Mouse (Mus musculus) liver, postnatal 0 days (tissue): ENCODE results near the gene Gm12355. TPM values are rescaled to one million over a fixed set of nuclear protein-coding genes. Genes with fewer than 3 reads are reported as not detected.

Source experiments
- ATAC-seq: fragments of 200-750 bp; cut with Nextera tagmentation; 2 replicates; pipeline ENCODE4 v1.8.0; 2017; ENCODE audit warnings: mild to moderate bottlenecking, moderate library complexity
- DNase-seq: peaks from one replicate; pipeline ENCODE4 v3.0.0-alpha.2; 2016
- H3K27ac ChIP-seq: fragments of 300-500 bp; sonication (generic); 2 replicates; pipeline ENCODE4 v1.5.1; 2014; ENCODE audit warnings: antibody characterized with exemption, moderate library complexity, mild to moderate bottlenecking, low read depth
- H3K27me3 ChIP-seq: fragments of 300-500 bp; sonication (generic); 2 replicates; pipeline ENCODE4 v1.6.1; 2014; ENCODE audit warnings: low read length, control low read depth, mixed read lengths; ENCODE audit not compliant: insufficient read depth
- H3K36me3 ChIP-seq: fragments of 300-500 bp; sonication (generic); replicated peaks from 2 replicates; pipeline ENCODE4 v1.6.1; 2014; ENCODE audit warnings: mild to moderate bottlenecking, control low read depth, low read length, moderate library complexity, mixed read lengths; ENCODE audit not compliant: insufficient read depth
- H3K4me1 ChIP-seq: fragments of 300-500 bp; sonication (generic); 2 replicates; pipeline ENCODE4 v1.6.1; 2014; ENCODE audit warnings: antibody characterized with exemption, mild to moderate bottlenecking, control low read depth; ENCODE audit not compliant: insufficient read depth
- H3K4me2 ChIP-seq: fragments of 300-500 bp; sonication (generic); 2 replicates; pipeline ENCODE4 v1.6.1; 2014; ENCODE audit warnings: low read depth, mild to moderate bottlenecking, low read length, moderate library complexity, mixed read lengths
- H3K4me3 ChIP-seq: fragments of 300-500 bp; sonication (generic); 2 replicates; pipeline ENCODE4 v1.5.1; 2014; ENCODE audit warnings: low read depth, low read length
- H3K9ac ChIP-seq: fragments of 300-500 bp; sonication (generic); replicated peaks from 2 replicates; pipeline ENCODE4 v1.6.1; 2014; ENCODE audit warnings: mild to moderate bottlenecking, moderate library complexity
- H3K9me3 ChIP-seq: fragments of 300-500 bp; sonication (generic); 2 replicates; pipeline ENCODE4 v1.6.1; 2016; ENCODE audit warnings: mild to moderate bottlenecking, control low read depth, low read length, mixed read lengths
- CTCF ChIP-seq: sonication (generic); IDR thresholded peaks from 2 replicates; pipeline ENCODE4 v1.5.1; 2016; ENCODE audit warnings: antibody characterized with exemption, low read depth
- EP300 ChIP-seq: IDR thresholded peaks from 2 replicates; pipeline ENCODE4 v1.6.1; 2016; ENCODE audit warnings: antibody characterized with exemption, low read depth, mild to moderate bottlenecking
- WGBS: fragments of 180-500 bp; shearing (Covaris S2); extraction: QIAGEN DNeasy Blood & Tissue Kit; methylation state at CpG from one replicate; pipeline ENCODE4 v1.1.7; 2014; ENCODE audit not compliant: insufficient replicate concordance; 5-methylcytosine and 5-hydroxymethylcytosine counted together
- polyA plus RNA-seq: library from polyadenylated mRNA; unstranded; fragments of >200 nt; fragmentation: Nextera tagmentation; extraction: Ambion mirVana; gene quantifications from 2 replicates; pipeline ENCODE4 v1.2.1, GENCODE M21; 2015

Gene Gm12355
- polyA plus RNA-seq, 1 experiment from 2014 or later: 0.39 TPM

- DNase-seq (peak; percentile 54), ATAC-seq (0 out of 2 replicates have a peak, but pooled peaks have one; percentile 4)
- H3K36me3 ChIP-seq: peaks cover 5% of the 10 kb centered on the region
- no peaks in the 10 kb centered on the region for H3K9me3 ChIP-seq
- H3K4me2 ChIP-seq: peak overlapping the region; percentile 88
- peak overlapping the region; percentile 46 for H3K4me3 ChIP-seq
- H3K27me3 ChIP-seq: no peaks in the 10 kb centered on the region
- peak overlapping the region; percentile 97 for H3K27ac ChIP-seq
- peak overlapping the region; percentile 73 for H3K9ac ChIP-seq
- peaks cover 48% of the 10 kb centered on the region for H3K4me1 ChIP-seq
- TF ChIP-seq EP300: no peak
- WGBS: 36% methylated on average over 17 of the region's 17 CpGs
Measured at GRCm38 (mm10) chr11:98581286-98582029, 44.0 kb downstream of the Gm12355 start.

DNA sequence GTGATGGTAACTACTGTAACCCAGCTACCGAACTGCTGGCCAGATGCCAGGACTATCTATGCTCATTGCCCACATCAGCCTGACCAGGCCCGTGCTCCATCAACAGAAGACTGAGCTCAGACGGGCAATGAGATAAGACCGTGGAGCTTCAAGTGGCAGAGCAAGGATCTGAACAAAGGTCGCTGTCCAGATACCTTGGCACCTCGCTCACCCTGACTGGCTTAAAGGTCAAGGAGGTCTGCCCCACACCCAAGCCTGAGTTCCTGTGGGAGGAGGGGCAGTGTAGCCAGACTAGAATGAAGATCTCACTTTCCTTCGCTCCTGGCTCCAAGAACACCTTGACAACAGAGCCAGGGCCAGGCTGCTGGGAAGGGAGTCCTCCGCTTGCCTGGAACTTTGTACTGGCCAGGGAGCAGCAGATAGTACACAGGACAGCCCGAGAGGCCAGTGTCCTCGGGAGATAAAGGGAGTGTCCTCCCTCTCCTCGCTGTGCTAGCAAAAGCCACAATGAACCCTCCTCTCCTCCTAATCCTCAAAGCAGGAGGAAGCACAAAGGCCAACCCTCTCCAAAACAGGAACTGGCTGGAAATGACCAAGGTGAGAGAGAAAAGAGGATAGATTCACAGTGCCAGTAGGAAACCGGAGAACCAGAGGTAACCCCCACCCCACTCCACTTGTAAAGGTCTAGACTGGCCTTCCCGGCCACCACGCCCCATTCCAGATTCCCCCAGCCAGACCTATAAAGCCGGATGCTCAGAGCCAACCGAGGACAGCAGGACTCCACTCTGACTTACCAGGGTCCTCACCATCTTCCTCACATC lies 45.0 kb downstream of the Gm12355 start:
- peaks cover 44% of the 10 kb centered on the region for H3K4me1 ChIP-seq
- peak overlapping the region; percentile 97 for H3K27ac ChIP-seq

GRCm38 (mm10) chr11:98577776-98578175 lies 47.7 kb downstream of the Gm12355 start:
- Histone ChIP-seq H3K36me3 (peaks cover under 1% of the 10 kb centered on the region), H3K9ac (no peak overlapping the region), H3K27ac (no peak overlapping the region), H3K27me3 (no peaks in the 10 kb centered on the region), H3K4me1 (peaks cover 27% of the 10 kb centered on the region), H3K4me3 (no peak overlapping the region), H3K9me3 (no peaks in the 10 kb centered on the region), H3K4me2 (no peak overlapping the region)
- no peak for ATAC-seq
- 83% methylated on average over 5 of the region's 5 CpGs for WGBS
- no peak for TF ChIP-seq EP300
- DNase-seq: no peak

More for the DNA sequence above, 45.0 kb downstream of the Gm12355 start:
- peak overlapping the region; percentile 88 for H3K4me2 ChIP-seq
- peaks cover 5% of the 10 kb centered on the region for H3K36me3 ChIP-seq
- H3K9me3 ChIP-seq: no peaks in the 10 kb centered on the region
- TF ChIP-seq EP300: peak; percentile 86
- no peak for TF ChIP-seq CTCF
- H3K27me3 ChIP-seq: no peaks in the 10 kb centered on the region
- ATAC-seq (peak; percentile 77), DNase-seq (peak; percentile 86)
- WGBS: 33% methylated on average over 16 of the region's 16 CpGs
- H3K4me3 ChIP-seq: peak overlapping the region; percentile 46
- peak overlapping the region; percentile 73 for H3K9ac ChIP-seq

Other genes starting within 250 kb of the Gm12355 start
- 0.26 and 6.0 TPM in 2 replicates for gene Tcap, start 241.8 kb downstream of the Gm12355 start, polyA plus RNA-seq
- gene Pnmt, start 239.2 kb downstream of the Gm12355 start, polyA plus RNA-seq: not detected in 2 replicates
- gene Pgap3, start 225.2 kb downstream of the Gm12355 start, polyA plus RNA-seq: 2.5 and 3.0 TPM in 2 replicates
- gene Erbb2, start 213.2 kb downstream of the Gm12355 start, polyA plus RNA-seq: 1.0 and 1.2 TPM in 2 replicates
- 83.8 and 89.4 TPM in 2 replicates for gene Mien1, start 186.7 kb downstream of the Gm12355 start, polyA plus RNA-seq
- 31.4 and 37.2 TPM in 2 replicates for gene Grb7, start 179.3 kb downstream of the Gm12355 start, polyA plus RNA-seq
- 1.2 and 1.3 TPM in 2 replicates for gene Ikzf3, start 79.6 kb downstream of the Gm12355 start, polyA plus RNA-seq
- 0.65 and 1.1 TPM in 2 replicates for gene Zpbp2, start 74.6 kb downstream of the Gm12355 start, polyA plus RNA-seq
- 39.3 and 42.0 TPM in 2 replicates for gene Ormdl3, start 38.3 kb downstream of the Gm12355 start, polyA plus RNA-seq
- gene Lrrc3c, start 27.4 kb downstream of the Gm12355 start, polyA plus RNA-seq: not detected in 2 replicates
- not detected in 2 replicates for gene Gsdma3, start 699 bp upstream of the Gm12355 start, polyA plus RNA-seq
- gene Gsdma2, start 21.1 kb upstream of the Gm12355 start, polyA plus RNA-seq: not detected in 2 replicates
- gene Gsdma, start 38.7 kb upstream of the Gm12355 start, polyA plus RNA-seq: not detected in 2 replicates
- gene Psmd3, start 56.9 kb upstream of the Gm12355 start, polyA plus RNA-seq: 67.5 and 71.0 TPM in 2 replicates
- gene Csf3, start 75.6 kb upstream of the Gm12355 start, polyA plus RNA-seq: not detected in 2 replicates
- 10.5 and 10.9 TPM in 2 replicates for gene Med24, start 103.8 kb upstream of the Gm12355 start, polyA plus RNA-seq
- 5.1 and 6.1 TPM in 2 replicates for gene Thra, start 115.0 kb upstream of the Gm12355 start, polyA plus RNA-seq
- 2.0 and 4.2 TPM in 2 replicates for gene Nr1d1, start 149.7 kb upstream of the Gm12355 start, polyA plus RNA-seq
- gene Msl1, start 169.9 kb upstream of the Gm12355 start, polyA plus RNA-seq: 5.4 and 6.5 TPM in 2 replicates
- 6.7 and 7.0 TPM in 2 replicates for gene Casc3, start 179.2 kb upstream of the Gm12355 start, polyA plus RNA-seq
- 0.11 and 0.21 TPM in 2 replicates for gene Rapgefl1, start 211.1 kb upstream of the Gm12355 start, polyA plus RNA-seq
- gene Wipf2, start 238.0 kb upstream of the Gm12355 start, polyA plus RNA-seq: 1.2 TPM in 2 replicates